Mouse (Mus musculus): ENCODE data around the gene Zfp27. TPM values are rescaled to one million over a fixed set of nuclear protein-coding genes. Genes with fewer than 3 reads are reported as not detected.

Zfp27 gene
- polyA plus RNA-seq, 1 experiment from 2014 or later = 12.5 TPM

- ATAC-seq (ENCODE audit: insufficient number of reproducible peaks, insufficient read depth, low FRiP score, low TSS enrichment, low read depth) = no peak
- no peaks in the 10 kb centered on the region for H3K4me1 ChIP-seq
- H3K4me3 ChIP-seq = no peak overlapping the region
- WGBS = 90% methylated on average over 4 of the region's 4 CpGs
- H3K9me3 ChIP-seq = peaks cover 7% of the 10 kb centered on the region
- no peaks in the 10 kb centered on the region for H3K27me3 ChIP-seq
- no peak overlapping the region for H3K4me2 ChIP-seq
- H3K9ac ChIP-seq = no peak overlapping the region
- H3K27ac ChIP-seq = no peak overlapping the region
- peaks cover 42% of the 10 kb centered on the region for H3K36me3 ChIP-seq
Measured at GRCm38 (mm10) chr7:29918062-29918453, 11.7 kb upstream of the Zfp27 start.

- H3K27me3 ChIP-seq = no peaks in the 10 kb centered on the region
- H3K27ac ChIP-seq = no peak overlapping the region
- no peak overlapping the region for H3K4me2 ChIP-seq
- peaks cover 47% of the 10 kb centered on the region for H3K36me3 ChIP-seq
- peaks cover 7% of the 10 kb centered on the region for H3K9me3 ChIP-seq
- 50% methylated on average over 6 of the region's 6 CpGs for WGBS
- no peak overlapping the region for H3K4me3 ChIP-seq
- ATAC-seq (ENCODE audit: insufficient number of reproducible peaks, insufficient read depth, low FRiP score, low TSS enrichment, low read depth) = no peak
- H3K9ac ChIP-seq = no peak overlapping the region
- no peaks in the 10 kb centered on the region for H3K4me1 ChIP-seq
Measured at GRCm38 (mm10) chr7:29917371-29918061, 11.1 kb upstream of the Zfp27 start.

GRCm38 (mm10) chr7:29912172-29912571, 5.8 kb upstream of the Zfp27 start:
- no peaks in the 10 kb centered on the region for H3K27me3 ChIP-seq
- H3K36me3 ChIP-seq = peaks cover 60% of the 10 kb centered on the region
- no peak overlapping the region for H3K4me3 ChIP-seq
- no peak overlapping the region for H3K4me2 ChIP-seq
- H3K27ac ChIP-seq = no peak overlapping the region
- peaks cover 7% of the 10 kb centered on the region for H3K9me3 ChIP-seq
- no peak for ATAC-seq (ENCODE audit: insufficient number of reproducible peaks, insufficient read depth, low FRiP score, low TSS enrichment, low read depth)
- no peak overlapping the region for H3K9ac ChIP-seq
- peaks cover 15% of the 10 kb centered on the region for H3K4me1 ChIP-seq
- WGBS = 92% methylated on average over 13 of the region's 13 CpGs

GRCm38 (mm10) chr7:29910252-29910651, 3.9 kb upstream of the Zfp27 start:
- 61% methylated on average over 2 of the region's 2 CpGs for WGBS
- 0 out of 2 replicates have a peak overlapping the region, but pooled peaks have one; percentile 73 for H3K4me3 ChIP-seq
- no peak for ATAC-seq (ENCODE audit: insufficient number of reproducible peaks, insufficient read depth, low FRiP score, low TSS enrichment, low read depth)
- H3K27me3 ChIP-seq = no peaks in the 10 kb centered on the region
- peak overlapping the region; percentile 66 for H3K4me2 ChIP-seq
- peaks cover 45% of the 10 kb centered on the region for H3K36me3 ChIP-seq
- H3K4me1 ChIP-seq = peaks cover 20% of the 10 kb centered on the region
- peaks cover 4% of the 10 kb centered on the region for H3K9me3 ChIP-seq
- H3K9ac ChIP-seq = no peak overlapping the region
- H3K27ac ChIP-seq = no peak overlapping the region

GRCm38 (mm10) chr7:29908130-29908950, 2.0 kb upstream of the Zfp27 start, which contains the start of gene Zfp383:
Gene Zfp383 (plus strand): TSS chr7:29908223.
- peak; percentile 75 for ATAC-seq (ENCODE audit: insufficient number of reproducible peaks, insufficient read depth, low FRiP score, low TSS enrichment, low read depth)
- Histone ChIP-seq H3K36me3 (peaks cover 32% of the 10 kb centered on the region), H3K27me3 (no peaks in the 10 kb centered on the region), H3K9ac (peak within 1 kb of the TSS; percentile 87), H3K9me3 (no peaks in the 10 kb centered on the region), H3K4me3 (peak within 1 kb of the TSS; percentile 73), H3K4me1 (peaks cover 20% of the 10 kb centered on the region), H3K27ac (peak within 1 kb of the TSS; percentile 94), H3K4me2 (peak within 1 kb of the TSS; percentile 66)
- under 1% methylated on average over 33 of the region's 33 CpGs for WGBS

GRCm38 (mm10) chr7:29907206-29907605, 834 bp upstream of the Zfp27 start:
- ATAC-seq (ENCODE audit: insufficient number of reproducible peaks, insufficient read depth, low FRiP score, low TSS enrichment, low read depth) = no peak
- Histone ChIP-seq H3K36me3 (peaks cover 31% of the 10 kb centered on the region), H3K27me3 (no peaks in the 10 kb centered on the region), H3K27ac (0 out of 2 replicates have a peak overlapping the region, but pooled peaks have one; percentile 94), H3K9ac (no peak overlapping the region), H3K4me3 (no peak overlapping the region), H3K4me1 (peaks cover 20% of the 10 kb centered on the region), H3K4me2 (peak overlapping the region; percentile 60), H3K9me3 (no peaks in the 10 kb centered on the region)
- 92% methylated on average over 5 of the region's 5 CpGs for WGBS

- no peaks in the 10 kb centered on the region for H3K9me3 ChIP-seq
- no peak for ATAC-seq (ENCODE audit: insufficient number of reproducible peaks, insufficient read depth, low FRiP score, low TSS enrichment, low read depth)
- peak overlapping the region; percentile 72 for H3K9ac ChIP-seq
Measured at GRCm38 (mm10) chr7:29906682-29907058, 298 bp upstream of the Zfp27 start.

GRCm38 (mm10) chr7:29904101-29904500, 2.3 kb downstream of the Zfp27 start:
- ATAC-seq (ENCODE audit: insufficient number of reproducible peaks, insufficient read depth, low FRiP score, low TSS enrichment, low read depth) = no peak
- no peak overlapping the region for H3K27ac ChIP-seq
- H3K9me3 ChIP-seq = no peaks in the 10 kb centered on the region; the same call in 1 of the 2 replicates
- no peak overlapping the region for H3K9ac ChIP-seq
- no peak overlapping the region for H3K4me3 ChIP-seq
- peaks cover 5% of the 10 kb centered on the region for H3K4me1 ChIP-seq
- peaks cover 43% of the 10 kb centered on the region for H3K36me3 ChIP-seq
- H3K4me2 ChIP-seq = no peak overlapping the region
- H3K27me3 ChIP-seq = no peaks in the 10 kb centered on the region
- WGBS = 94% methylated on average over 4 of the region's 4 CpGs

More at GRCm38 (mm10) chr7:29906682-29907058, 298 bp upstream of the Zfp27 start:
- Histone ChIP-seq H3K4me2 (peak overlapping the region; percentile 60), H3K27ac (peak overlapping the region; percentile 94), H3K27me3 (no peaks in the 10 kb centered on the region), H3K4me1 (peaks cover 20% of the 10 kb centered on the region), H3K36me3 (peaks cover 27% of the 10 kb centered on the region), H3K4me3 (peak overlapping the region; percentile 52)
- WGBS = 27% methylated on average over 8 of the region's 8 CpGs

GRCm38 (mm10) chr7:29898351-29898750, 8.0 kb downstream of the Zfp27 start:
- no peaks in the 10 kb centered on the region for H3K27me3 ChIP-seq
- H3K27ac ChIP-seq = no peak overlapping the region
- peaks cover 32% of the 10 kb centered on the region for H3K9me3 ChIP-seq
- no peak for ATAC-seq (ENCODE audit: insufficient number of reproducible peaks, insufficient read depth, low FRiP score, low TSS enrichment, low read depth)
- 94% methylated on average over 4 of the region's 4 CpGs for WGBS
- no peak overlapping the region for H3K4me3 ChIP-seq
- no peak overlapping the region for H3K9ac ChIP-seq
- no peak overlapping the region for H3K4me2 ChIP-seq
- no peaks in the 10 kb centered on the region for H3K4me1 ChIP-seq
- peaks cover 93% of the 10 kb centered on the region for H3K36me3 ChIP-seq

GRCm38 (mm10) chr7:29892756-29893155, 13.6 kb downstream of the Zfp27 start:
- peaks cover 50% of the 10 kb centered on the region for H3K9me3 ChIP-seq
- H3K4me3 ChIP-seq = no peak overlapping the region
- no peak overlapping the region for H3K27ac ChIP-seq
- peaks cover 81% of the 10 kb centered on the region for H3K36me3 ChIP-seq
- no peak overlapping the region for H3K4me2 ChIP-seq
- no peaks in the 10 kb centered on the region for H3K4me1 ChIP-seq
- no peak for ATAC-seq (ENCODE audit: insufficient number of reproducible peaks, insufficient read depth, low FRiP score, low TSS enrichment, low read depth)
- H3K27me3 ChIP-seq = no peaks in the 10 kb centered on the region
- no peak overlapping the region for H3K9ac ChIP-seq
- WGBS = 97% methylated on average over 4 of the region's 4 CpGs

- no peak for ATAC-seq (ENCODE audit: insufficient number of reproducible peaks, insufficient read depth, low FRiP score, low TSS enrichment, low read depth)
- H3K9ac ChIP-seq = no peak overlapping the region
- no peaks in the 10 kb centered on the region for H3K4me1 ChIP-seq
- H3K9me3 ChIP-seq = peaks cover 65% of the 10 kb centered on the region
- H3K27ac ChIP-seq = no peak overlapping the region
- no peak overlapping the region for H3K4me3 ChIP-seq
- H3K36me3 ChIP-seq = peaks cover 59% of the 10 kb centered on the region
- WGBS = 96% methylated on average over 7 of the region's 7 CpGs
- H3K27me3 ChIP-seq = no peaks in the 10 kb centered on the region
- no peak overlapping the region for H3K4me2 ChIP-seq
Measured at GRCm38 (mm10) chr7:29890501-29890900, 15.9 kb downstream of the Zfp27 start.

All from embryonic facial prominence, embryonic 13.5 days (tissue).